Mouse (Mus musculus) CH12F3 (cell line): Measurements from ENCODE around the gene Adamts17.

Source experiments
- in situ Hi-C: fragments of 300-500 bp; cut with MboI; formaldehyde crosslinking; loops from 2 replicates; pipeline ENCODE4 v1.14.3; 2020; ENCODE audit warnings: low sequenced_read_pairs

Adamts17 gene

DNA sequence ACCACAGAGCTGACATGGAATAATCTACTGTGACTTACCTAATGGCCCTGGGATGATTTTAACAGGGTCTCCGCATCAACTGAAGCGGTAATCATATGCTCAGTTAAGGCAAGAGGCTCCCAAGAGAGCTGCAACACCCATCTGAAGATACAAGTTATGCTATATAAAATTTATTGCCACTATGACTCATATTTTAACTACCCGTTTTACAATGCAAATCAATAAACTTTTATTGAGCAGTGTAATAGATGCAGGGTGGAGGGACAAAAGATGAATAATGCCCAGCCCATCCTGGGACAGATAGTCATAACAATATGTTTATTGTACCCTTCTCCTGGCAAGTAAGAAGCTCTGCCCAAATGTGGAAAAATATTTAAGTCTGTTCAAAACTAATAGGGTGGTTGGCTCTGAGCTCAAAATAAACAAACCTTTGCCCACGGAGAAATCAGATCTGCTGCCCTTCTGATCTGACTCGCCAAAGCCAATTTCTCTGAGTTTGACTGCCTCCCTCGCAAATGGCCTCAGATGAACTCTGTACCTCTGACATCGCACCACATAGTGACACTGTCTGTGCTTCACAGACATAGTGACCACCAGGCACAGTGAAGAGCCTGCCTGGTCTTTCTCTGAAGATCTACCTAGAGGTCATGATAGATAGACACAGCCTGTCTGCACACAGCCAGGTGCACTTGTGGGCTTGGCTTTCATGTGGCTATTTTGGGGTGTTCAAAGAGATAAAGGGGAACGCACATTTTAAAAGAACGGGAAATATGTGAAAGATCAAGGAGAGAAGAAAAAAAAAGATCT lies 329.4 kb downstream of the Adamts17 start:
- in situ Hi-C loops: no loop called here

DNA sequence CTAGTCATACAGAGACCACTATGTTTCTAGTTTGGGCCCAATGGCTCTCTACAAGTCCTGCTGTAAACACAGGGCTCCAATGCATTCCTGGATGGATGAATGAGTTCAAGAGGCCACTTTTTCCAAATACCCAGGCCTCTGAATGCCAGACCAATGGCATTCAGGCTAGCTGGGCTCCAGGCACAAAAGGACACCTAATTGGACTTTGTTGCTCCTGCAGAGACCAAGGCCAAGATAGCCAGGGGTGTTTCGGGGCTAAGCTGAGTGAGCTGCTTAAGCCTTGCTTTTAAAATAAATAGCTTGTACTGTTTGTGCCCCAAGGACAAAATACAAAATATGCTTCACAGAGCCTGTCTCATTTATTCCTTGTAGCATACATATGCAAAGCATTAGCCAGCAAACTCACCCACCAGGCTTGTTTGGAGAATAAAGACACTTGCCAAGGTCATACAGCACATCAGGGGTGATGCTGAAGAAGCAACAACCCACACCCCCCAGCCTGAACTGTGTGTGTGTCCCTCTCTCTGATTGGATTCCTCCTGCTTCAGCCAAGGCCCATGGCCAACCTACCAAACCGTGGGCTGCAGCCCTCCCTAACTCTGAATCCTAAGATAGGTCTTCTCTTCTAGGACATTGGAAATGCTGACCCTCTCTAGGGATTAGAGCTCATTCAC lies 334.1 kb downstream of the Adamts17 start:
- in situ Hi-C loops: no loop called here

DNA sequence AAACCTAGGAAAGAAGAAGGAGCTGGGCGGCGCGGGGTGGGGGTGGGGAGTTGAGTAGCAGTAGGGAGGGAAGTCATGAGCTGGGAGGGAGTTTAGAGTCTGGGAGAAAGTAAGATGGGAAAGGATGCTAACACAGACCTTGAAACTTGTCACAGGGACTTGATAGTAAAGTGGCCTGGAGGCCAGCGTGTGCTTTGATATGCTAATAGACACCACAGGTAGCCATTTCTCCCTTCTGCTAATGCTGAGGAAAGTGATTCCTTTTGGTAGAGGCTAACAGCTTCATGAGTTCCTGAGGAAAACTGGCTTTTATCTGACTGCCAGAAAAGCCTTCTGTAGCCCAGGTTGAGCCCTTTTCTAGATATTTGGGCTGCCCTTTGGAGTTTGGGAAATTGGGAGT lies 344.3 kb downstream of the Adamts17 start:
- in situ Hi-C loops: no loop called here

DNA sequence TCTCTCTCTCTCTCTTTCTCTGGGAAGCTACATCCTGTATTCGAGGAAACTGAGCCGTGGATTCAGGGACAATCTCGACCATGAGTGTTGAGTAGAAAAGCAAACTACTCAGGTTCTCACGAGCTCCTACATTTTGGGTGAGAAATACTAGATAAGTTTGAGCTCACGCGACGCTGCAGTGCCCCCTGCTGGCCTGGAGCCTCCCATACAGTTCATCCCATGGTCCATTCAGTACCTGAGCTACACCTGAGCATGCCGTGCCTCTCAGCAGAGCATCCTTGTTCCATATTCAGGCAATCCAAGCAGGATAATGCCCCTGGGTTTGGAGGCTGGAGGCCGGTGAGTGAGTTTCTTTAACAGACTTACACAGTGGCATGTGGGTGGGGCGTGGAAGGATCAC lies 359.9 kb downstream of the Adamts17 start:
- in situ Hi-C loops: no loop called here
